In the genomic region with DNA sequence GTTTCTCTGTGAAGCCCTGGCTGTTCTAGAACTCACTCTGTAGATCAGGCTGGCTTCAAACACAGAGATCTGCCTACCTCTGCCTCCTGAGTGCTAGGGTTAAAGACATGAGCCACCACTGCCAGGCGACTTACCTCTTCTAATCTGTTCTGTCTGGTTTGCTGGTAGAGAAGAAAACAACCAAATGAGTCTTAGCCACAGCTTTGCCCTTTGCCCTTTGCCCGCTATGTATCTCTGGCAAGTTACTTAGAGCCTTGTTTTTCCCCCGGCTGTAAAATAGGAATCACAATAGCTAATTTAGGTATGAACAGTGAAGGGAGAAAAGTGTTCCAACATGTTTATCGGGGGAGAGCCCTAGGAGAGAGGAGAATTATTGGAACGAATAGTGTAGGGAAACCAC, we compare ENCODE assay signal across 22 mouse cellular contexts. TPM values are rescaled to one million over a fixed set of nuclear protein-coding genes. Genes with fewer than 3 reads are reported as not detected.
DNase-seq lines count a peak whose midpoint lies in the region; ATAC-seq and TF ChIP-seq lines count a peak whose summit lies in the region.
"Had no signal": no experiment of that assay in that cellular context is flagged by ENCODE, and none has a peak within 500 bp of the region (broad histone marks: within the 10 kb centered on the region; RNA-seq: fewer than 3 reads in every experiment).

No protein-coding gene starts in this region.

- ATAC-seq in intestine, embryonic 16.5 days, result 0 out of 2 replicates have a peak, but pooled peaks have one; percentile 34
- no peak for ATAC-seq in intestine, postnatal 0 days
- no peak for ATAC-seq in midbrain, postnatal 0 days (ENCODE audit: low FRiP score)
- ATAC-seq in limb, embryonic 12.5 days (ENCODE audit: insufficient number of reproducible peaks, insufficient read depth, low FRiP score, low TSS enrichment, low read depth), result no peak
- ATAC-seq: liver, embryonic 12.5 days had no signal

- no peak for TF ChIP-seq CTCF in intestine, postnatal 0 days (IDR thresholded peaks at IDR 0.05; ENCODE audit: low read depth)
- no peak for TF ChIP-seq CTCF in midbrain, postnatal 0 days (IDR thresholded peaks at IDR 0.05)

- WGBS in heart, embryonic 10.5 days, result 60% methylated on average over 5 of the region's 5 CpGs
- WGBS in intestine, embryonic 16.5 days, result 39% methylated on average over 5 of the region's 5 CpGs
- 29% methylated on average over 5 of the region's 5 CpGs for WGBS in intestine, postnatal 0 days
- WGBS in midbrain, embryonic 10.5 days, result 70% methylated on average over 5 of the region's 5 CpGs
- WGBS in midbrain, postnatal 0 days, result 65% methylated on average over 5 of the region's 5 CpGs
- 29% methylated on average over 5 of the region's 5 CpGs for WGBS in limb, embryonic 12.5 days

- H3K9ac ChIP-seq in intestine, embryonic 16.5 days (ENCODE audit: low read depth, low read length), result no peak overlapping the region
- no peak overlapping the region for H3K9ac ChIP-seq in intestine, postnatal 0 days (ENCODE audit: low read depth, low read length)
- no peak overlapping the region for H3K9ac ChIP-seq in midbrain, postnatal 0 days (replicated peaks; ENCODE audit: low read length, poor library complexity, severe bottlenecking)
- H3K9ac ChIP-seq in limb, embryonic 12.5 days (replicated peaks), result no peak overlapping the region
- H3K9ac ChIP-seq: embryonic facial prominence, embryonic 15.5 days; liver, embryonic 12.5 days; neural tube, embryonic 13.5 days had no signal

- peak overlapping the region; percentile 52 for H3K27ac ChIP-seq in heart, embryonic 10.5 days
- H3K27ac ChIP-seq in intestine, embryonic 16.5 days (ENCODE audit: low read length), result peak overlapping the region; percentile 56; the same call in 1 of the 2 replicates
- no peak overlapping the region for H3K27ac ChIP-seq in intestine, postnatal 0 days (ENCODE audit: low read depth, low read length)
- H3K27ac ChIP-seq in midbrain, embryonic 10.5 days (replicated peaks), result peak overlapping the region; percentile 34; the same call in 1 of the 2 replicates
- H3K27ac ChIP-seq in midbrain, postnatal 0 days (ENCODE audit: low read depth, low read length), result no peak overlapping the region
- H3K27ac ChIP-seq in limb, embryonic 12.5 days, result peak overlapping the region; percentile 68; the same call in 1 of the 2 replicates
- H3K27ac ChIP-seq: embryonic facial prominence, embryonic 15.5 days; kidney, postnatal 0 days; left cerebral cortex, adult 2 months; liver, embryonic 12.5 days; neural tube, embryonic 13.5 days had no signal

- H3K4me1 ChIP-seq in heart, embryonic 10.5 days, result peaks cover 57% of the 10 kb centered on the region
- peaks cover 11% of the 10 kb centered on the region for H3K4me1 ChIP-seq in intestine, embryonic 16.5 days (ENCODE audit: control insufficient read depth, insufficient read depth, low read length)
- H3K4me1 ChIP-seq in intestine, postnatal 0 days (replicated peaks; ENCODE audit: control insufficient read depth, insufficient read depth, low read length), result 0 out of 2 replicates have a peak, but pooled peaks cover 5% of the 10 kb centered on the region
- H3K4me1 ChIP-seq in midbrain, embryonic 10.5 days, result peaks cover 33% of the 10 kb centered on the region
- no peaks in the 10 kb centered on the region for H3K4me1 ChIP-seq in midbrain, postnatal 0 days (ENCODE audit: insufficient read depth, low read length)
- H3K4me1 ChIP-seq in limb, embryonic 12.5 days (replicated peaks), result peaks cover 34% of the 10 kb centered on the region
- H3K4me1 ChIP-seq: liver, embryonic 12.5 days had no signal

- H3K36me3 ChIP-seq in heart, embryonic 10.5 days, result no peaks in the 10 kb centered on the region
- no peaks in the 10 kb centered on the region for H3K36me3 ChIP-seq in intestine, embryonic 16.5 days (ENCODE audit: control insufficient read depth, insufficient read depth, low read length)
- no peaks in the 10 kb centered on the region for H3K36me3 ChIP-seq in intestine, postnatal 0 days (ENCODE audit: control insufficient read depth, insufficient read depth)
- no peaks in the 10 kb centered on the region for H3K36me3 ChIP-seq in midbrain, embryonic 10.5 days
- H3K36me3 ChIP-seq in midbrain, postnatal 0 days (ENCODE audit: insufficient read depth, low read length), result no peaks in the 10 kb centered on the region
- no peaks in the 10 kb centered on the region for H3K36me3 ChIP-seq in limb, embryonic 12.5 days
- H3K36me3 ChIP-seq: embryonic facial prominence, embryonic 15.5 days; liver, embryonic 12.5 days; neural tube, embryonic 13.5 days had no signal

- DNase-seq in heart, embryonic 10.5 days (ENCODE audit: low spot score), result no peak
- no peak for DNase-seq in heart, adult 8-10 months (ENCODE audit: low spot score)
- DNase-seq in midbrain, embryonic 10.5 days (ENCODE audit: low spot score), result no peak
- DNase-seq in midbrain, postnatal 0 days (ENCODE audit: low spot score), result no peak
- no peak for DNase-seq in layer of hippocampus, adult 9-10 months (ENCODE audit: low spot score)
- DNase-seq: adrenal gland, postnatal 36 days; cerebellum, adult 2 months; heart, postnatal 36 days; layer of hippocampus, adult 9-11 months; left cerebral cortex, postnatal 4 days; lung, adult 2 months; lung, postnatal 36 days; right cerebral cortex, adult 18-20 months; thymus, postnatal 25 days had no signal

- H3K27me3 ChIP-seq in heart, embryonic 10.5 days (ENCODE audit: insufficient read depth, poor library complexity, severe bottlenecking), result no peaks in the 10 kb centered on the region
- no peaks in the 10 kb centered on the region for H3K27me3 ChIP-seq in intestine, embryonic 16.5 days (replicated peaks; ENCODE audit: control insufficient read depth, insufficient read depth, low read length)
- H3K27me3 ChIP-seq in intestine, postnatal 0 days (replicated peaks; ENCODE audit: control insufficient read depth, insufficient read depth, low read length), result no peaks in the 10 kb centered on the region
- peaks cover 3% of the 10 kb centered on the region; the same call in 1 of the 2 replicates for H3K27me3 ChIP-seq in midbrain, embryonic 10.5 days (ENCODE audit: low read depth, poor library complexity, severe bottlenecking)
- H3K27me3 ChIP-seq in midbrain, postnatal 0 days (ENCODE audit: insufficient read depth, low read length), result no peaks in the 10 kb centered on the region
- H3K27me3 ChIP-seq in limb, embryonic 12.5 days, result no peaks in the 10 kb centered on the region
- H3K27me3 ChIP-seq: embryonic facial prominence, embryonic 15.5 days; neural tube, embryonic 13.5 days had no signal

- H3K4me2 ChIP-seq in intestine, embryonic 16.5 days (ENCODE audit: low read depth, low read length), result no peak overlapping the region
- no peak overlapping the region for H3K4me2 ChIP-seq in intestine, postnatal 0 days (replicated peaks; ENCODE audit: low read depth)
- no peak overlapping the region for H3K4me2 ChIP-seq in midbrain, postnatal 0 days (ENCODE audit: low read depth, low read length, poor library complexity, severe bottlenecking)
- no peak overlapping the region for H3K4me2 ChIP-seq in limb, embryonic 12.5 days
- H3K4me2 ChIP-seq: embryonic facial prominence, embryonic 15.5 days; liver, embryonic 12.5 days; neural tube, embryonic 13.5 days had no signal

- no peak overlapping the region for H3K4me3 ChIP-seq in heart, embryonic 10.5 days
- H3K4me3 ChIP-seq in intestine, embryonic 16.5 days (ENCODE audit: low read length), result no peak overlapping the region
- H3K4me3 ChIP-seq in intestine, postnatal 0 days (ENCODE audit: low read depth, low read length), result no peak overlapping the region
- H3K4me3 ChIP-seq in midbrain, embryonic 10.5 days, result no peak overlapping the region
- no peak overlapping the region for H3K4me3 ChIP-seq in midbrain, postnatal 0 days (ENCODE audit: low read depth, low read length)
- H3K4me3 ChIP-seq in limb, embryonic 12.5 days (replicated peaks), result no peak overlapping the region
- H3K4me3 ChIP-seq: embryonic facial prominence, embryonic 15.5 days; left cerebral cortex, adult 2 months; liver, embryonic 12.5 days; neural tube, embryonic 13.5 days had no signal

- H3K9me3 ChIP-seq in heart, embryonic 10.5 days, result no peaks in the 10 kb centered on the region
- no peaks in the 10 kb centered on the region for H3K9me3 ChIP-seq in intestine, embryonic 16.5 days (ENCODE audit: control insufficient read depth, low read length)
- no peaks in the 10 kb centered on the region for H3K9me3 ChIP-seq in intestine, postnatal 0 days (ENCODE audit: control insufficient read depth)
- no peaks in the 10 kb centered on the region for H3K9me3 ChIP-seq in midbrain, embryonic 10.5 days (replicated peaks)
- no peaks in the 10 kb centered on the region for H3K9me3 ChIP-seq in midbrain, postnatal 0 days (ENCODE audit: low read length)
- no peaks in the 10 kb centered on the region for H3K9me3 ChIP-seq in limb, embryonic 12.5 days
- H3K9me3 ChIP-seq: embryonic facial prominence, embryonic 15.5 days; liver, embryonic 12.5 days; neural tube, embryonic 13.5 days had no signal

RNA-seq across cellular contexts. Expression of a gene that starts 18.3 kb away (rescaled TPM):
- polyA plus RNA-seq in heart, embryonic 10.5 days (2016; fragmentation: Nextera tagmentation; extraction: Ambion mirVana), result 20.6 and 31.5 TPM in 2 replicates
- total RNA-seq in heart, adult 8-10 months (2022), result 10 to 100 TPM; 24.2 to 30.6 (median 27.2) TPM
- 16.6 and 18.2 TPM in 2 replicates for polyA plus RNA-seq in intestine, embryonic 16.5 days (2015; fragmentation: Nextera tagmentation; extraction: Ambion mirVana)
- polyA plus RNA-seq in intestine, postnatal 0 days (2015; fragmentation: Nextera tagmentation; extraction: Ambion mirVana), result 6.6 and 9.5 TPM in 2 replicates
- 18.9 and 23.1 TPM in 2 replicates for polyA plus RNA-seq in midbrain, embryonic 10.5 days (2016; fragmentation: Nextera tagmentation; extraction: Ambion mirVana)
- 35.2 and 37.2 TPM in 2 replicates for total RNA-seq in midbrain, postnatal 0 days (2014; rRNA removed)
- 25.4 and 26.0 TPM in 2 replicates for polyA plus RNA-seq in midbrain, postnatal 0 days (2015; fragmentation: Nextera tagmentation; extraction: Ambion mirVana)
- 15.9 and 16.3 TPM in 2 replicates for polyA plus RNA-seq in limb, embryonic 12.5 days (2016; fragmentation: Nextera tagmentation; extraction: Ambion mirVana)

Comparison
In these comparisons a context has a peak if more than half of its experiments do, and no peak if none do; other contexts are left out.
1. H3K27ac ChIP-seq: peak in heart, embryonic 10.5 days (single experiment), intestine, embryonic 16.5 days (single experiment), midbrain, embryonic 10.5 days (single experiment) and limb, embryonic 12.5 days (single experiment); none in intestine, postnatal 0 days (single experiment) and midbrain, postnatal 0 days (single experiment).